Mouse (Mus musculus) heart, adult 2 months (tissue): Measurements from ENCODE around the gene Cd69. TPM values are rescaled to one million over a fixed set of nuclear protein-coding genes. Genes with fewer than 3 reads are reported as not detected.
A peak's percentile ranks its signal among the peaks of the same experiment; 100 is the strongest.

ENCODE experiments used
- DNase-seq, 2 experiments: peaks; one replicate each; pipeline ENCODE4 v3.0.0; 2021
- H3K27ac ChIP-seq: fragments of 200-600 bp; 2 replicates; pipeline ENCODE4 v1.8.1; 2022
- H3K27me3 ChIP-seq: fragments of 200-500 bp; 2 replicates; pipeline ENCODE4 v1.6.1; 2012; ENCODE audit warnings: mild to moderate bottlenecking, low read length, inconsistent platforms, mixed read lengths; ENCODE audit not compliant: control insufficient read depth, insufficient read depth
- H3K36me3 ChIP-seq: fragments of 200-500 bp; 2 replicates; pipeline ENCODE4 v1.6.1; 2012; ENCODE audit warnings: low read length, inconsistent platforms; ENCODE audit not compliant: control insufficient read depth, insufficient read depth
- H3K4me1 ChIP-seq: fragments of 200-500 bp; 2 replicates; pipeline ENCODE4 v1.6.1; 2011; ENCODE audit warnings: low read length; ENCODE audit not compliant: control insufficient read depth, insufficient read depth
- H3K4me3 ChIP-seq: fragments of 200-600 bp; 2 replicates; pipeline ENCODE4 v1.8.1; 2022
- H3K79me2 ChIP-seq: fragments of 200-500 bp; replicated peaks from 2 replicates; pipeline ENCODE4 v1.6.1; 2012; ENCODE audit warnings: mild to moderate bottlenecking, inconsistent platforms, low read length, moderate library complexity, mixed read lengths; ENCODE audit not compliant: control insufficient read depth, insufficient read depth
- H3K9ac ChIP-seq: fragments of 200-500 bp; 2 replicates; pipeline ENCODE4 v1.6.1; 2012; ENCODE audit warnings: low read depth, mild to moderate bottlenecking, control low read depth, inconsistent platforms, low read length, mixed read lengths
- CTCF ChIP-seq: fragments of 200-600 bp; IDR thresholded peaks from 2 replicates; pipeline ENCODE4 v1.8.1; 2022; ENCODE audit warnings: antibody characterized with exemption, mild to moderate bottlenecking, moderate library complexity
- EP300 ChIP-seq: fragments of 200-500 bp; IDR thresholded peaks from 2 replicates; pipeline ENCODE4 v1.6.1; 2011; ENCODE audit warnings: low read depth, low read length, control low read depth; ENCODE audit not compliant: insufficient read depth
- POLR2A ChIP-seq: fragments of 200-500 bp; IDR thresholded peaks from 2 replicates; pipeline ENCODE4 v1.6.1; 2011; ENCODE audit warnings: mild to moderate bottlenecking, low read depth, low read length, control low read depth; ENCODE audit not compliant: insufficient read depth
- WGBS: fragments of 180-500 bp; shearing (Covaris S2); methylation state at CpG from one replicate; pipeline ENCODE4 v1.1.7; 2018; 5-methylcytosine and 5-hydroxymethylcytosine counted together
- intact Hi-C: fragments of 180-260 bp; cut with DNase I; formaldehyde crosslinking; loops from one replicate; pipeline ENCODE4 v1.15.1; 2025
- polyA plus RNA-seq: library from polyadenylated mRNA; depleted of rRNA; stranded (reverse); fragments of >200 nt; gene quantifications from 2 replicates; pipeline ENCODE4 v1.2.3, GENCODE M21; 2012
- total RNA-seq, 2 experiments: library from RNA; stranded (reverse); gene quantifications; 2 replicates each; pipeline ENCODE4 v1.2.3; 2021

The Cd69 gene
- total and polyA plus RNA-seq, 3 experiments = 0.26 to 0.49 (median 0.48) TPM

DNA sequence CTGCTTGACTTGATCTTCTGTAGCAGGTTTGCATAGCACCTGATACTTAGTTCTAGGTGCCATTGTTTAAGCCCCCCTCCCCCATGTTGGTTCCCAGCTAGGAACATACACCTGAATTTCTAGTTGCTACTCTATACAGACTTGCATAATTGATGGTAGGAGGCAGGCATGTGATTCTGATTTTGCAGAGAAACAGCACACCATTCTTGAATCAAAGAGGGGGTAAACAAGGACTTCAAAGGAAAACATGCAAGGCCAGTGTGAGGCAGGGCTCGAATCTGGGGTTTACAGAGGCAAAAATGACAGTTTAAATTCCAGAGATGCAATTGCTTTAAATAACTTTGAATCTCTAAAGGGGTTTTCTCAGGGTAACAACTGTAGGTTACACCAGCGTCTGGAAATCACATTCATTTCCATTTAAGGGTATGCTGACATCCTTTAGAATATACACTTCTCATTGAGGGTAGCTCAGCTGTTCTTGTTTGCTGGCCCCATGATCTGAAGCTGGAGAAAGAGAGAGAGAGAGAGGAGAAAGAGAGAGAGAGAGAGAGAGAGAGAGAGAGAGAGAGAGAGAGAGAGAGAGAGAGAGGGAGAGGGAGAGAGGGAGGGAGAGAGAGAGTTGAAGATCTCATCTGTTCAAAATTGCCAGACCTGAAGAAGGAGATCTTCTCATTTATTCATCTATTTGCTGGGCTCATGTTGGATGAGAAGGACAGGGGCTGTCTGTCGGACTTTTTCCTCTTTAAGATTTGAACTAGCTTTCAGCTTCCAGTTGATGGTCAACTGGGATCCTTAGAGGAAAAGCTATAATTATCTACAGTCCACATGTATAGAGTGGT is 46.1 kb downstream of the Cd69 start:
- peaks cover 32% of the 10 kb centered on the region for H3K4me1 ChIP-seq
- peak overlapping the region; percentile 38; the same call in 1 of the 2 replicates for H3K9ac ChIP-seq
- H3K36me3 ChIP-seq = peaks cover 46% of the 10 kb centered on the region
- H3K27me3 ChIP-seq = no peaks in the 10 kb centered on the region
- no peak overlapping the region for H3K4me3 ChIP-seq
- H3K27ac ChIP-seq = peak overlapping the region; percentile 90
- no peaks in the 10 kb centered on the region; the same call in 1 of the 2 replicates for H3K79me2 ChIP-seq
- intact Hi-C loops = no loop called here
- DNase-seq = no peak
- TF ChIP-seq POLR2A (no peak), EP300 (no peak), CTCF (no peak)
- 23% methylated on average over 3 of the region's 3 CpGs for WGBS

DNA sequence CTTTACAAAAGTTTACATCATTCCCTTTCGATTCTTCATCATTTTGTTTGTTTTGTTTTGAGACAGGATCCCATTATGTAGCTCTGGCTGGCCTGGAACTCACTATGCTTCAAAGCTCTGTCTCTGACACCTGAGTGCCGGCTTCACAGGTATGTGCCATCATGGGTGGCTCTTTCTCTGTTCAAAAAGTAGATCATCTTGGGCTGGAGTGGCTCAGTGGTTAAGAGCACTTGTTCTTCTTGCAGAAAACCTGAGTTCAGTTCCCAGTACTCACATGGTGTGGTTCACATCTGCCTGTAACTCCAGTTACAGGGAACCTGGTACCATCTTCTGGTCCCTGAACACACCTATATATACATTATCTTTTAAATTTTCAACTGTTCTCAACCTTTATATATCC is 50.2 kb downstream of the Cd69 start:
- H3K4me3 ChIP-seq = no peak overlapping the region
- WGBS = 84% methylated on average over 2 of the region's 2 CpGs
- peaks cover 22% of the 10 kb centered on the region for H3K4me1 ChIP-seq
- H3K27ac ChIP-seq = peak overlapping the region; percentile 55; the same call in 1 of the 2 replicates
- no peak for DNase-seq
- TF ChIP-seq CTCF (no peak), EP300 (no peak), POLR2A (no peak)
- intact Hi-C loops = no loop called here
- H3K9ac ChIP-seq = no peak overlapping the region
- H3K27me3 ChIP-seq = no peaks in the 10 kb centered on the region
- peaks cover 27% of the 10 kb centered on the region for H3K36me3 ChIP-seq
- no peaks in the 10 kb centered on the region for H3K79me2 ChIP-seq

DNA sequence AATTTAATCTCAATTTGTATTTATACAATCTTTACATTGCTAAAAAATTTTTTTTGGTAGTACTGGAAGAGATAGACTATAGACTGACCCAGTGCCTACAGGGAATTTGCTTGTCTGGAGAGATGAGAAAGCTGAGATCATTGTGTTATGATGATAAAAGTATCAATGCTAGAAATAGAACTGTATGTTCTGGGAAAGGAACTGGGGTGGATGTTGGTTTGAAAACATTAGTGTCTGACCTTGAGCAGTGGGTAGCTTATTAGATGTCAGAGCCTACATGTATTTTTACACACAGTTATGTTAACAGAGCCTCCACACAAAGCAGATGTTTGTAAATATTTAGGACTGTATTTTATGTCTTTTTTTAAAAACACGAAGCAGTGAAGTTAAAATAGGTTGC is 51.1 kb downstream of the Cd69 start:
- H3K36me3 ChIP-seq = peaks cover 21% of the 10 kb centered on the region
- H3K4me1 ChIP-seq = peaks cover 21% of the 10 kb centered on the region
- H3K9ac ChIP-seq = no peak overlapping the region
- intact Hi-C loops = no loop called here
- no peak for DNase-seq
- no peaks in the 10 kb centered on the region for H3K79me2 ChIP-seq
- H3K27ac ChIP-seq = peak overlapping the region; percentile 55
- no peaks in the 10 kb centered on the region for H3K27me3 ChIP-seq
- TF ChIP-seq EP300 = no peak
- no peak for TF ChIP-seq CTCF
- TF ChIP-seq POLR2A = no peak
- 55% methylated on average over 1 of the region's 1 CpGs for WGBS
- no peak overlapping the region for H3K4me3 ChIP-seq

DNA sequence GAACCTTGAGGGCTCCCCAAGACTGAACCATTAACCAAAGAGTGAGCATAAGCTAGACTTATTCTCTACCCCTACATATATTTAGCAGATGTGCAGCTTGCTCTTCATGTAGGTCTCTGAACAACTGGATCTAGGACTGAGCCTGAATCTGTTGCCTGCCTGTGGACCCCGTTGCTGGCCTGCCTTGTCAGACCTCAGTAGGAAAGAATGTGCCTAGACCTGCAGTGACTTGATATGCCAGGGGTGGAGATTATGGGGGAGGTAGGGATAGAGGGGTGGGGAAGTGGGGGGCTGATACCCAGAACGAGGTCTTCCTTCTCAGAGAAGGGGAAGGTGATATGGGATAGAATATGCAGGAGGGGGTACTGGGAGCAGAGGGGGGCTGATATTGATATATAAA is 51.6 kb downstream of the Cd69 start:
- Histone ChIP-seq H3K4me1 (peaks cover 18% of the 10 kb centered on the region), H3K27ac (peak overlapping the region; percentile 55), H3K27me3 (no peaks in the 10 kb centered on the region), H3K36me3 (peaks cover 17% of the 10 kb centered on the region), H3K4me3 (no peak overlapping the region), H3K9ac (no peak overlapping the region), H3K79me2 (no peaks in the 10 kb centered on the region)
- no peak for TF ChIP-seq EP300
- no peak for TF ChIP-seq POLR2A
- no peak for TF ChIP-seq CTCF
- intact Hi-C loops = no loop called here
- no peak for DNase-seq
- 40% methylated on average over 2 of the region's 2 CpGs for WGBS

DNA sequence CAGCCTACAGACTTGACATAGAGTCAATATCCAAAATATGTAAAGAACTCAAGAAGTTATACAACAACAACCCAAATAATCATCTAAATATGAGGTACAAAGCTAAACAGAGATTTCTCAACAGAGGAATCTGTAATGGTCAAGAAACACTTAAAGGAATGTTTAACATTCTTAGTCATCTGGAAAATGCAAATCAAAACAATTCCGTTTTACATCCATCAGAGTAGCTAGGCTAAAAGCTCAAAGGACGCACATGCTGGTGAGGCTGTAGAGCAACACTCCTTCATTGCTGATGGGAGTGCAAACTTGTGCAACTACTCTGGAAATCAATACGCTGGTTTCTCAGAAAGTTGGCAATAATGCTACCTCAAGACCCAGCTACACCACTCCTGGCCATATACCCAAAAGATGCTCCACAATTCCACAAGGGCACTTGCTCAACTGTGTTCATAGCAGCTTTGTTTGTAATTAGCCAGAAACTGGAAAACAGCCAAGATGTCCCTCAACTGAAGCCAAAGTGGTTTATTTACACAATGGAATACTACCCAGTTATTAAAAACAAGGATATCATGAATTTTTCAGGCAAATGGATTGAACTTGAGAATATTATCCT is 52.9 kb downstream of the Cd69 start:
- Histone ChIP-seq H3K36me3 (peaks cover 17% of the 10 kb centered on the region), H3K4me1 (peaks cover 20% of the 10 kb centered on the region), H3K79me2 (no peaks in the 10 kb centered on the region), H3K4me3 (no peak overlapping the region), H3K27me3 (no peaks in the 10 kb centered on the region), H3K9ac (no peak overlapping the region), H3K27ac (peak overlapping the region; percentile 55)
- intact Hi-C loops = no loop called here
- DNase-seq = no peak
- TF ChIP-seq POLR2A (no peak), EP300 (no peak), CTCF (no peak)
- 86% methylated on average over 3 of the region's 3 CpGs for WGBS

DNA sequence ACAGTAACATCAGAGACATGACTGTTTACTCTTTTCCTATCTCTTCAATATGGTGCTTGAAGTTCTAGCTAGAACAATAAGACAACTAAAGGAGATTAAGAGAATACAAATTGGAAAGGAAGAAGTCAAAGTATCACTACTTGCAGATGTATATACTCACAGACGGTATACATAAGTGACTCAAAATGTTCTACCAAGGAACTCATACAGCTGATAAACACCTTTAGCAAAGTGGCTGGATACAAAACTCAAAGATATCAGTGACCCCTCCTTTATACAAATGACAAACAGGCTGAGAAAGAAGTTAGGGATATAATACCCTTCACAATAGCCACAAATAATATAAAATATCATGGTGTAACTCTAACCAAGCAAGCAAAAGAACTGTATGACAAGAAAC is 54.2 kb downstream of the Cd69 start:
- TF ChIP-seq EP300 = no peak
- no peak for TF ChIP-seq POLR2A
- no peak for TF ChIP-seq CTCF
- peaks cover 26% of the 10 kb centered on the region for H3K4me1 ChIP-seq
- H3K79me2 ChIP-seq = no peaks in the 10 kb centered on the region
- no peak overlapping the region for H3K9ac ChIP-seq
- H3K36me3 ChIP-seq = peaks cover 22% of the 10 kb centered on the region
- intact Hi-C loops = no loop called here
- H3K4me3 ChIP-seq = no peak overlapping the region
- H3K27ac ChIP-seq = peak overlapping the region; percentile 64; the same call in 1 of the 2 replicates
- 84% methylated on average over 1 of the region's 1 CpGs for WGBS
- H3K27me3 ChIP-seq = no peaks in the 10 kb centered on the region
- DNase-seq = no peak
